Mouse (Mus musculus): ENCODE data around the gene Mrpl39. TPM values are rescaled to one million over a fixed set of nuclear protein-coding genes. Genes with fewer than 3 reads are reported as not detected.

The Mrpl39 gene
- total and polyA plus RNA-seq, 3 experiments = 49.4 to 169 (median 62.0) TPM

DNA sequence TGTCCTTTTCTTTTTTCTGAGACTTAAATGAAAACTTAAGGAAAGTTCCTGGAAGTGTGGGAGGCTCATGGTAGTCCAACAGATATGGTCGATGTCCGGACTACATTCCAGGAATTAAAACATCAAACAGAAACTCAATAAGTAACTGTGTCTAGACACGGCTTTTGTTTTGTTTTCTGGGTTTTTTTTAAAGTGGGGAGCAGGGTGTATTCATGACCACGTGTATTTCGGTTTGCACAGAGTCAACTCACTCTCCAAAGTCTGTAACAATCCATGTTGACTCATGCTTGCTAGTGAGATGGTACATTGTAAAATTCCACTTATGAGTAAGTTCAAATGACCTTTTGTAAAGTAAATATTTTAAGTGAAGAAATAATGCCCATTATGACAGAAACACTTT lies 54.8 kb downstream of the Mrpl39 start:
- Histone ChIP-seq H3K36me3 (replicated peaks) (no peaks in the 10 kb centered on the region), H3K4me3 (ENCODE audit: low read depth, low read length) (no peak overlapping the region), H3K4me1 (ENCODE audit: insufficient read depth, low read depth, low read length) (no peaks in the 10 kb centered on the region), H3K9me3 (replicated peaks) (no peaks in the 10 kb centered on the region), H3K27me3 (ENCODE audit: insufficient read depth, low read length) (no peaks in the 10 kb centered on the region)
- DNase-seq (ENCODE audit: low spot score) (no peak), ATAC-seq (ENCODE audit: extremely low read depth, insufficient number of reproducible peaks, low FRiP score, poor library complexity, severe bottlenecking) (no peak)
- TF ChIP-seq POLR2AphosphoS5 (IDR thresholded peaks at IDR 0.05; ENCODE audit: insufficient replicate concordance, low read depth, low read length) = no peak
- no peak for TF ChIP-seq GATA2 (IDR thresholded peaks at IDR 0.05; ENCODE audit: borderline replicate concordance, low read depth, low read length)
- TF ChIP-seq GATA1 (IDR thresholded peaks at IDR 0.05; ENCODE audit: borderline replicate concordance, low read length) = no peak
- no peak for TF ChIP-seq CTCF (IDR thresholded peaks at IDR 0.05; ENCODE audit: low read depth, low read length)
- no peak for TF ChIP-seq TAL1 (conservative IDR thresholded peaks at IDR 0.05; ENCODE audit: low read depth, low read length)

DNA sequence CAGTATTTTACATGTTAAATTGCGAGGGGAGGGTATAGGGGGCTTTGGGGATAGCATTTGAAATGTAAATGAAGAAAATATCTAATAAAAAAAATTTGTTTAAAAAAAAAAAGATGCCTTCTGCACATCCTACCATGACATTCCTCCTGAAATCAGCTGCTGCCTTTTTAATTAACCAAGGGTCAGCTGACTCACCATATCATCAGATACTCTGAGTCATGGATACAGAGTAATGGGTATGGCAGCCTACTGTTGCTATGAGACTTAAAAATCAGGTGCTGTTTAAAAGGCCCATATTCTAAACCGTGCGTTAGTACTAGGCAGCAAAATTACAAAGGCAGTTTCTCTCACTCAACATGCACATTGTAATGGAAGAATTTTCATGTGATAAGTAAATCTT lies 58.2 kb downstream of the Mrpl39 start:
- TF ChIP-seq CTCF (IDR thresholded peaks at IDR 0.05; ENCODE audit: low read depth, low read length) (no peak), TAL1 (conservative IDR thresholded peaks at IDR 0.05; ENCODE audit: low read depth, low read length) (no peak), GATA1 (IDR thresholded peaks at IDR 0.05; ENCODE audit: borderline replicate concordance, low read length) (no peak), GATA2 (IDR thresholded peaks at IDR 0.05; ENCODE audit: borderline replicate concordance, low read depth, low read length) (no peak), POLR2AphosphoS5 (IDR thresholded peaks at IDR 0.05; ENCODE audit: insufficient replicate concordance, low read depth, low read length) (no peak)
- no peaks in the 10 kb centered on the region for H3K4me1 ChIP-seq (ENCODE audit: insufficient read depth, low read depth, low read length)
- H3K36me3 ChIP-seq (replicated peaks) = no peaks in the 10 kb centered on the region
- ATAC-seq (ENCODE audit: extremely low read depth, insufficient number of reproducible peaks, low FRiP score, poor library complexity, severe bottlenecking) = no peak
- DNase-seq (ENCODE audit: low spot score) = no peak
- H3K9me3 ChIP-seq (replicated peaks) = no peaks in the 10 kb centered on the region
- H3K27me3 ChIP-seq (ENCODE audit: insufficient read depth, low read length) = no peaks in the 10 kb centered on the region
- no peak overlapping the region for H3K4me3 ChIP-seq (ENCODE audit: low read depth, low read length)

Other genes with a start within 250 kb of the Mrpl39 start
- gene A730009L09Rik, start 220.6 kb downstream of the Mrpl39 start, total RNA-seq (2014; fragmentation: Nextera tagmentation) = not detected in 2 replicates
- gene A730009L09Rik, start 220.6 kb downstream of the Mrpl39 start, total RNA-seq (2017) = 0.06 and 0.11 TPM in 2 replicates
- not detected in 2 replicates for gene A730009L09Rik, start 220.6 kb downstream of the Mrpl39 start, polyA plus RNA-seq (2012)
- not detected in 2 replicates for gene Jam2, start 38.4 kb upstream of the Mrpl39 start, total RNA-seq (2014; fragmentation: Nextera tagmentation)
- gene Jam2, start 38.4 kb upstream of the Mrpl39 start, total RNA-seq (2017) = 0.06 and 0.38 TPM in 2 replicates
- not detected in 2 replicates for gene Jam2, start 38.4 kb upstream of the Mrpl39 start, polyA plus RNA-seq (2012)
- 127 and 162 TPM in 2 replicates for gene Gabpa, start 99.2 kb upstream of the Mrpl39 start, total RNA-seq (2014; fragmentation: Nextera tagmentation)
- gene Gabpa, start 99.2 kb upstream of the Mrpl39 start, total RNA-seq (2017) = 69.1 and 80.6 TPM in 2 replicates
- 5.8 and 6.2 TPM in 2 replicates for gene Gabpa, start 99.2 kb upstream of the Mrpl39 start, polyA plus RNA-seq (2012)
- gene Atp5j, start 99.9 kb upstream of the Mrpl39 start, total RNA-seq (2014; fragmentation: Nextera tagmentation) = 150 and 196 TPM in 2 replicates
- 372 and 375 TPM in 2 replicates for gene Atp5j, start 99.9 kb upstream of the Mrpl39 start, total RNA-seq (2017)
- gene Atp5j, start 99.9 kb upstream of the Mrpl39 start, polyA plus RNA-seq (2012) = 53.3 and 61.8 TPM in 2 replicates

All from G1E (cell line).